Mouse (Mus musculus) 3T3-L1 (cell line): ENCODE measurements around the gene 1500009C09Rik.

Experiments
- DNase-seq: peaks from one replicate; pipeline ENCODE4 v3.0.0-alpha.2; 2015; ENCODE audit warnings: low read depth, low spot score

1500009C09Rik gene

DNA sequence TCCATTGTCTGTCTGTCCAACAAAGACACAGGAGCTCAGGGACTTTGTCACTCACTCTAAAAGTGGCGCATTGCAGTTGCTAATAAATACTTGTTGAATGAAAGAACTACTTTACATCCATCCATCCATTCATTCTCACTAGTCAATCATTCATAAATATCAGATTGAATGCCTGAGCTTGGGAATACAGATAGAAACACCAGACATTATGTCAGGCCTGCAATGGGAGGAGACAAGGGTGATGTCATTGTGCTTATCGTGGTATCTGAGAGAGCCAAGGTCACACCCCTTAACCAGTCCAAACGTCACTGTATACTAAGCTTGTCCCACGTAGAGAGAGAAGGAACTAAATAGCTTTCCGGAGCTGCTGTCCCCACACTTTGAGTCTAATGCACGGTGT lies at the start of gene 1500009C09Rik:
1500009C09Rik (plus strand) TSS at position 301 of the 400 bp plus-strand sequence.
- DNase-seq = no peak

DNA sequence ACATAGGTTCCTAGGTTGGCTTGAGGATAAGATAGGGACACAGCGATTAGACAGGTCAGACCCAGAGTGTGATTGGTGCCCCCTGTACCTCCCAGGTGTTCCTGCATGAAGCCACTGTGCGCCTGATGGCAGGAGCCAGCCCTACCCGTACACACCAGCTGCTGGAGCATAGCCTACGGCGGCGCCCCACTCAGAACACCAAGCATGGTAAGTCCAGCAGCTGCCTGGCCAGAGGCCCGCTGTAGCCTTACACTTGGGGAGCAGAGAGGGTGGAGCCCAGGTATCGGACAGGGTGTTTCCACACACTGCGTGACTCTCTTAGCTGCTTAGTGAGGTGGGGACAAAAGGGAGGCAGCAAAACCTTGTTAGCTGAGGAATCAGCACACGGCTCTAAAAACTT lies 49.1 kb upstream of the 1500009C09Rik start:
- no peak for DNase-seq

- DNase-seq = no peak
Observed at GRCm38 (mm10) chr15:82203611-82204351, 48.4 kb upstream of the 1500009C09Rik start.

DNA sequence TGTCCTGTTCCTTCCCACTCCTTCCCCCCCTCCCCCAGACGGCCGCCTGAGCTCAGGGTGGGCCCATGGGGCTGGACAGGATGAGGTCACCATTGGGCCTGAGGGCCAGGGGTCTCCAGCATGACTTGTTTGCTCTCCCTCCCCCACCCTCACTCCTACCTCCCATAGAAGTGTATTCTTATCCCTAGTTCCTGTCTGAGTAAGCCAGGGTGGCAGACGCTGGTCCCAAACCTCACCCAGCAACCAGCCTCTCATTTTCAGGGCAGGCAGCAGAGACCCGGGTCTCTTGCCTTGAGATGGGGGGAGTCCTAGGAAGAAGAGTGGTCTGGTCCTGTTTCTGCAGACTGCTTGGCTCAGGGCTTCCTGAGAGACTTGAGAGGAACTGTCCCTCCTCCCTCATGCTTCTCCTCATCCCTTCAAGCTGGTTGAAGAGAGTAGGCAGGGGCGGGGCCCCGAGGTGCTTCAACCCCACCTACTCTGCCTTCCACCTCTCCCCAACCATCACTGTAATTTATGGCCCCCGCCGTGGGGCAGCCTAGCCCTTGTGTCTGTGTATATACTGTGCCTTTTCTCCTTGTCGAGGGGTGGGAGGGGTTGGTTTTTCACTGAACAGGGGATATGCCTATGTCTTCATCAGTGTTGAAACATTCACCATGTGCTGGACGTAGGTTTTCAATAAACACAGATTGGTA lies 47.4 kb upstream of the 1500009C09Rik start:
- no peak for DNase-seq

DNA sequence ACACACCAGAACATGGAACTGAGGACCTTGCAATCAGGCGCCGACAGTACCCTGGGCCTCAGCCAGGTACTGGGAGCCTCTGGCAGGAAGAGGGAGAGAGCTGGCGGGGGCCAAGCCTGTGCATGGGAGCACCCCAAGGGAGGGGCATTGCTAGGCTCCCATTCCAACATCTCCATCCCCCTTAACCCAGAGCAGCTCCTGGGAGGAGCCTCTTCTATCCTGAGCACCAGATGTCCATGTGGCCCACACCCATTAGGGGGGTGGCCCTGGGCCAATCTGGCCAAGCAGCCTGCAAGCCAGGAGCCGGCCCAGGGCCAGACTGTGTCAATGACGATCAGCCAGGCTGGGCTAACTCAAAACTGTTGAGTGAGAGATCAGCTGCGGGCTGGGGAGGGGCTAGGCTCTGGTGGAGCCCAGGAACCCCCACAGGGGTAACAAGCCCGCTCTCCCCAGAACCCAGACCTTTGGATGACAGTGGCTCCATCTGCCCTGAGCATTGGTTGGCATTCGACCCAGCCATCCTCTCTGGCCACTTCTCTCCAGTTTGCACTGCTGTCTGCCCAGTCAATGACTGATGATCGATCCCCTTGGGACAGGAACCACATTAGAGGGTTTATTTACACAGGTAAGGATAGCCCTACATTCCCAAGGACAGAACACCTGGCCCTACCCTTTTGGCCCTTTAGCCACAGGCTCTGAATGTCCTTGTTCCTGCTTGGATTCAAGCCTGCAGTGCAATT lies 45.7 kb upstream of the 1500009C09Rik start:
- DNase-seq = peak; percentile 58

- DNase-seq = no peak
Observed at GRCm38 (mm10) chr15:82207105-82207459, 45.1 kb upstream of the 1500009C09Rik start.

DNA sequence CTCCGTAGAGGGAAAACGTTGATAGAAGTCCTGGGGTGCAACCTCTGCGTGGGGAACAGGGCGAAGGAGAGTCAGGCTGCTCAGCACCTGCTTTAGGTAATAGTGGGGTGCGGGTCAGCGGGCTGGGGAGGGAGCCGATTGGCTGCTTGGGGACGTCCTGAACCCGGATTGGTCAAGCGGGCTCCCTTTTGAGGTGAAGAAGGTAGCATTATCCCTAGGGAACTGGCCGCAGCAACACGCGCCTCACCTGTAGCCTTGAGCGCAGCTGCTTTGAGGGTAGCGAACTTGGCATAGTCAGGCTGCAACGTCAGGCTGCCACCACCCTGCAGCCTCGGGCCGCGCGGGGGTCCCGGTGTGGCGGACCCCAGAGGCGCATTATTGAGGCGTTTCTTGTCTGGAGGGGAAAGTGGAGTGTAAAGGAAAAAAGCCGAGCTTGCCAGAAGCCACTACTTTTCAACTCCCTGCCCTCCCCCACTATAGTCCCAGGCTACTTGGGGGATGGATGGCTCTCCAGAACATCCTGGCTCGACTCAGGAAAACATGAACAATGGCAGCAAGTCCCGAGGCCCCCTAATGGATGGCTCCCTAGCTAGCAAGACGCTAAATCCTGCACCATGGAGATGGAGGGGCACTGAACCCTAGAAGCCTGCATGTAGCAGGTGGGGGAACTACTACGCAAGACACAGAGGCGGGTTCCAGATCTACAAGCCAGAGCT lies 44.5 kb upstream of the 1500009C09Rik start:
- DNase-seq = no peak

DNA sequence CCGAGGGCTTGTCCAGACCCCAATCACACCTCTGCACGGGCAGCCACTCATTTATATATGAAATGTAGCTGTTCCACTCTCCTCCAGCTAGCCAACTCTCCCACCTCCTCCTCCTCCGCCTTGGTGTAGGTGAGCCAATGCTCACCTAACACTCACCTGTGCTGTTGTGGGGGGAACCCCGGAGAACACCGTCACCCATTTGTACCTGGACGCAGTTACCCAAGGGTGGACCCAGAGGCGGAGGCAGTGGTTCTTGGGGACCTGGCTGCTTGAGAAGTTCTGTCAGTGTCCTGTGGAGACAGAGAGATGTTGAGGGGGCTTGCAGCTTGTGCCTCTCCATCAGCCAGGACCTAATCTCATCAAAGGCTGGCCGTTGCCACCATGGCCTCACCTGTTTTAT lies 43.9 kb upstream of the 1500009C09Rik start:
- DNase-seq = no peak

GRCm38 (mm10) chr15:82209295-82210050 lies 42.7 kb upstream of the 1500009C09Rik start:
- DNase-seq = no peak

GRCm38 (mm10) chr15:82210801-82211200 lies 41.4 kb upstream of the 1500009C09Rik start:
- no peak for DNase-seq

DNA sequence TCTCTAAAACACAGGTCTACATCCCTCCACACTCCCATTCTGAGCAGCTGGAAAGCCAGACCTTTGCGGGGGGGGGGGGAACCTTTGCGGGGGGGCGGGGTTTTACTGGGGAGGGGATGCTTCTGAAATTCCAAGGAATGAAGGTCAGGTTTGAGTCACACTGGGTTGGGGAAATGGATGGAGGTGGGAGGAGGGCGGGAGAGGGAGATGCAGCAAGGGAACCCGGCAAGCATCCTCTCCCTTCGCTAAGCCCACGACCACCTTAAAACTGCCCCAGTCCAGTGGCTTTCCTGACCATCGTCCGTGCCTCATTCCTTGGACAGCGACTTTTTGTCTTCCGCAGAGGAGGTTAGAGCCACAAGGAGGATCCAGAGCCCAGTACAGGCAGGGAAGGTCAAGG lies 40.9 kb upstream of the 1500009C09Rik start:
- DNase-seq = no peak

DNA sequence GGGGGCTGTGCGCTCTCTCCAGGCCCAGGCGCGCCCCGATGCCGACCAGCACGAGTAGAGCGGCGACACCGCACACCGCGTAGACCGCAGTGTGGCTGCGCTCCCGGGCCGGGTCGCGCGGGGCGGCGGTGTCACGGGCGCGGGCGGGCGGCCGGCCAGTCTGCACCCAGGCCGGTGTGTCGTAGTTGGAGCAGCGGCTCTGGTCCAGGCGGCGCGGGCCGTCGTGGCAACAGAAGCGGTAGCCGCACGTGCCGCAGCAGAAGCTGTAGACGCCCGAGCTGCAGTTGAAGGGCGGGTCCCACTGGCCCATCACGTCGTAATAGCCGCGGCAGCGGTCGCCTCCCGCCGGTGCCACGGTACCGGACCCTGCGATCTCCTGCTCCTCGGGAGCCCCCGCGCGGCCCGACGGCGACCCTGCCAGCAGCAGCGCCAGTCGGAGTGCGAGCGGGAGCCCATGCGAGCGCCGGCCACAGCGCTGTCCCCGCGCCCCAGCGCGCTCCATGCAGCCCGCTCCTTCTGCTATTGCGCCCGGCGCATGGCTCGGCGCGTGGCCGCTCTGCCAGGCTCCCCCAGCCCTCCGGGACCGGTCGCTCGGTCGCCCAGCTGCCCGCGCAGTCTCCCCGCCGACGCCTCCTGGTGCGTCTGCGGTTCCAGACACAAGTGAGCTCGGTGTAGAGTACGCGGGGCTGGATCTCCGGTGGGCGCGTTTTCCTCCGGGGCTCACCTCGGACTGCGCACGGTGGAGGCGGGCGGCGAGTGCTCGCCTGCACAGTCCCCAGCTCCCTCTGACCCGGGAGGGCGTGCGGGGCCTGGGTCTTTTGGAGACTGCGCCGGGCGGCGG lies 40.1 kb upstream of the 1500009C09Rik start:
- DNase-seq = no peak

DNA sequence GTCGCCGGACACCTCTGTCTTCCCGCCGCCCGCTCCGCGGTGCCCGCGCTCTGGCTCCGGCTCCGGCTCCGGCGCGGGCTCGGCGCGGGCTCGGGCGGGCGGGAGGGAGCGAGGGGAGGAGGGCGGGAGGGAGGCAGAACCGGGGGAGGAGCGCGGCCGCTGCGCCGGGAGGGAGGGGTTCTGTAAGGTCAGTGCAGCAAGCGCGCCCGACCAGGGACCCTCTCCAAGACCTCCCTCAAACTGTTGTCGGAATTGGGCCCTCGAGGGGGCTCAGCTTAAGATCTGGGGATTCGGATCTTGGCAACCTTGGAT lies 39.5 kb upstream of the 1500009C09Rik start, which contains the start of gene Shisa8:
Shisa8 (minus strand) TSS at position 64 of the 312 bp plus-strand sequence.
- no peak for DNase-seq

- no peak for DNase-seq
Observed at GRCm38 (mm10) chr15:82213222-82213621, 39.0 kb upstream of the 1500009C09Rik start.

DNA sequence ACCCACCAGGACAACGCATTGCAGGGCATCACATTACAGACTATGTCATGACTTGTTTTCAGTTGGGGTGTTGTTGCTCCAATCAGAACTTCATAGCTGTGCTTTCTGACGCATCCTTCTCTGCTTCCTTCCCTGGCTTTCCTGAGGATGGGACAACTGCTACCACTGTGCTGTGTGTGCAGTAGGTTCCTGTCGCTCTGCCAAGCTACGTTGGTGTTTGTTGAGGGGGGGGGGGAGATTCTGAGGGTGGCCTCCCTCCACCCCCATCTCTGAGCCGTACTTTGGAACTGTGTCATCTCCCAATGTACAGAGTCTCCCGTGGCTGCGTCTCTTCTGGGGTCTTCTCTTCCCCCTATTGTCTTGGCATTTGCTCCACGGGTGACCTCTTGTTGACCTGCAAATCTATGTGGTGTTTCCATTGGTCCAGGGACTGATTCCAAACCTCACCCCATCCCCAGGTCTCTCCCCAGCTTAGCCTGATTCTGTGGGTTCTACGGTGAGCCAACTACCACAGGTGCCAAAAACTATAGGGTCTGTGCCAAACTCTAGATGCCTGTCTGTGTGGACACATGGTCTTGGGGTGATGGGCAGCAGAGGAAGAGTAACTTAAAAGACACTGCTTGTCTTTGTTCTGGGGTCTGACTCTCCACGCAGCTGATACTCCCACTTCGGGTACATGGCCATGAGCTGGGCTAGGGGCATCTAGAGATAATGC lies 36.7 kb upstream of the 1500009C09Rik start:
- DNase-seq = no peak

DNA sequence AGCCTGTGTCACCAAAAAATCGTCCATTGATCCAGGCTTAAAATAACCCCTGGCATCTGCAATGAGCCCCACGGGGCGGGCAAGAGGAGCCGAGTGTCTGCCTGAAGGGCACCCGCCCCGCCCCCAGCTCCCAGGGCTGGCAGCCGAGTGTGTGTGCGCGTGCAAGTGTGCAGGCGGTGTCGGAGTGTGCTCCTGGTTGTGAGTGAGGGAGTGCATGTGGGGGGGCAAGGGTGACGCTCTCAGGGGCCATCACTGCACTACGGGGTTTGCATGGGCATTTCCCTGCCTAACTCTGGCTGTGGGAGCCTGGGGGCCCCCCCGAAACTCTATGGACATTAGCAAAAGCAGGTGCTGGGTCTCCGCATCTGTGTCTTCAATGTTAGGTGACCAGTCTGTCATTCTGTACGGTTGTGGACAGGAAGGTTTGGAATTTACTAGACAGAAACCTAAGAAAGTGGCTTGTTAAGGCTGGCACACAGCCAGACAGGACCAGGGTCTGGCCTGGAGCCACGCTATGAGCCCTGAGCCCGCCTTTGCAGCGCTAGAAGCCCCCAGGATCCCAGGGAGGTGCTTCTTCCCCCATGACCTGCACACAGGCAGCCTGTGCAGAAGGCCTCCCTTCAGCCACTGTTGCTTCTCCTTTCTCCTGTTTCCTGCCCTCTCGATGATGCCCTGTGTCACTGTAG lies 35.9 kb upstream of the 1500009C09Rik start:
- DNase-seq = no peak

DNA sequence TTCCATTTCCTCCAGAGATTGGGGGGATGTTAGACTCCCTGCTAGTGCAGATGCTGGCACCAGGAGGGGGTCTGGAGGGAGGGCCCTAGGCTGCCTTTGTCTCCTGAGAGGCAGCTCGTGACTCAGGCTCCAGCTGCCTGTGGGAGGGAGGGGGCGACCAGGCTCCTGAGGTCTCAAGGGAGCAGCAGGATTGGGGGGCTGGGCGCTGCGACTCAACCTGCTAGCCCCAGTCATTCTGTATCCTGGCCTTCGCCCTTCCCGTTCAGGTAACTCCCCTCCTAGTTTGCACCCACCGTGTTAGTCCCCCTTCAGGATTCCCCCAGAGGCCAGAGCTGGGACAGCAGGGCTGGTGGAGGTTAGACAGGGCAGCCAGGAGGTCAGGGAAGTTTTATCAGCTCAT lies 35.2 kb upstream of the 1500009C09Rik start:
- no peak for DNase-seq

DNA sequence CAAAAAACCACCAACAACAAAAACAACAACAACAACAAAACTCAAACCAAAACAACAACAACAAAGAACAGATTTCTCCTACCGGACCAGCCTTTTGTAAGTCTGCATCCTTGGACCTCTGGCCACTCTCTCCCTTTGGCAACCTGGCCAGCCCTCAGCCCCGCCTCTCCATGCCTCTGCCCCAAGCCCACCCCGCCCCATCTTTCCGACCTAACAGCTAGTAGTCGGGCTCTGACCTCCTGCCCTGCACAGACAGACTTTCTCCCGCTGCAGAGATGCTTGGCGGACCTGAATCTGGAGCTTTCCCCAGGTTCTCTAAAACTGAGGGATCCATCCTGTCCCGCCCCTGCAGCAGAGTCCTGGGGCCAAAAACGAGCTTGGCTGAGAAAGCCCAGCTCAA lies 34.2 kb upstream of the 1500009C09Rik start:
- DNase-seq = no peak
